Mouse (Mus musculus) liver, postnatal 0 days (tissue): ENCODE measurements around the gene Fem1a.

ENCODE experiments used
- CTCF ChIP-seq: sonication (generic); IDR thresholded peaks from 2 replicates; pipeline ENCODE4 v1.5.1; 2016; ENCODE audit warnings: antibody characterized with exemption, low read depth
- EP300 ChIP-seq: IDR thresholded peaks from 2 replicates; pipeline ENCODE4 v1.6.1; 2016; ENCODE audit warnings: antibody characterized with exemption, low read depth, mild to moderate bottlenecking

DNA sequence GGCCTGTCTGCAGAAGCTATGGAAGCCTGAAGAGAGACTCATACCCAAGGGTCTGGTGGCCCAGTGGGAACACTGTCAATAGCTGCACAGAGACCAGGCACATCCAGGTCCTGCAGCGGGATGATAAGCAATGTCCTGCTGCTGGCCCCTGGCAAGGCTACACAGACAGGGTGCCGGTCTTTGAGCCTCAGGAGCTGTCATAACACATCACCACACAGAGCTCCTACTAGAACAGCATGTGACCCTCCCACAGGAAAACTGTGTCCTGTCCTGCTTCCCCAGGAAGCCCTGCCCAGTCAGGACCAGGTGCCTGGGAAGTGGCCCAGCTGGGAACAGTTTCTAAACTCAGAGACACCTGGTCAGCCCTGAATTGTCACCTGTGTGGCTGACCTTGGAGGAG is 45.5 kb upstream of the Fem1a start:
- TF ChIP-seq CTCF (no peak), EP300 (no peak)
